Mouse (Mus musculus) stomach, embryonic 16.5 days (tissue): ENCODE results near the gene Rnf166. TPM values are rescaled to one million over a fixed set of nuclear protein-coding genes. Genes with fewer than 3 reads are reported as not detected.

ENCODE experiments used
- ATAC-seq: fragments of 200-750 bp; cut with Nextera tagmentation; 2 replicates; pipeline ENCODE4 v1.8.0; 2017; ENCODE audit warnings: moderate number of reproducible peaks, moderate TSS enrichment; ENCODE audit not compliant: insufficient read depth, low FRiP score
- H3K27ac ChIP-seq: fragments of 300-500 bp; sonication (generic); 2 replicates; pipeline ENCODE4 v1.5.1; 2014; ENCODE audit warnings: low read length
- H3K27me3 ChIP-seq: fragments of 300-500 bp; sonication (generic); 2 replicates; pipeline ENCODE4 v1.6.1; 2014; ENCODE audit warnings: low read length, control low read depth, mixed read lengths; ENCODE audit not compliant: control insufficient read depth, insufficient read depth
- H3K36me3 ChIP-seq: fragments of 300-500 bp; sonication (generic); 2 replicates; pipeline ENCODE4 v1.6.1; 2014; ENCODE audit warnings: low read length; ENCODE audit not compliant: control insufficient read depth, insufficient read depth
- H3K4me1 ChIP-seq: fragments of 300-500 bp; sonication (generic); 2 replicates; pipeline ENCODE4 v1.6.1; 2014; ENCODE audit warnings: low read length, control low read depth, mixed read lengths; ENCODE audit not compliant: control insufficient read depth, insufficient read depth
- H3K4me2 ChIP-seq: fragments of 300-500 bp; sonication (generic); 2 replicates; pipeline ENCODE4 v1.6.1; 2014; ENCODE audit warnings: low read depth, low read length, mixed read lengths
- H3K4me3 ChIP-seq: fragments of 300-500 bp; sonication (generic); replicated peaks from 2 replicates; pipeline ENCODE4 v1.5.1; 2014; ENCODE audit warnings: mild to moderate bottlenecking, low read length
- H3K9ac ChIP-seq: fragments of 300-500 bp; sonication (generic); 2 replicates; pipeline ENCODE4 v1.6.1; 2014; ENCODE audit warnings: low read length
- H3K9me3 ChIP-seq: fragments of 300-500 bp; sonication (generic); replicated peaks from 2 replicates; pipeline ENCODE4 v1.6.1; 2016; ENCODE audit warnings: low read length, control low read depth; ENCODE audit not compliant: control insufficient read depth
- WGBS: fragments of 180-500 bp; shearing (Covaris S2); extraction: QIAGEN DNeasy Blood & Tissue Kit; methylation state at CpG from one replicate; pipeline ENCODE4 v1.1.7; 2014; 5-methylcytosine and 5-hydroxymethylcytosine counted together
- polyA plus RNA-seq: library from polyadenylated mRNA; unstranded; fragments of >200 nt; fragmentation: Nextera tagmentation; extraction: Ambion mirVana; gene quantifications from 2 replicates; pipeline ENCODE4 v1.2.1, GENCODE M21; 2015

Gene Rnf166
- polyA plus RNA-seq, 1 experiment from 2014 or later: 36.4 TPM

DNA sequence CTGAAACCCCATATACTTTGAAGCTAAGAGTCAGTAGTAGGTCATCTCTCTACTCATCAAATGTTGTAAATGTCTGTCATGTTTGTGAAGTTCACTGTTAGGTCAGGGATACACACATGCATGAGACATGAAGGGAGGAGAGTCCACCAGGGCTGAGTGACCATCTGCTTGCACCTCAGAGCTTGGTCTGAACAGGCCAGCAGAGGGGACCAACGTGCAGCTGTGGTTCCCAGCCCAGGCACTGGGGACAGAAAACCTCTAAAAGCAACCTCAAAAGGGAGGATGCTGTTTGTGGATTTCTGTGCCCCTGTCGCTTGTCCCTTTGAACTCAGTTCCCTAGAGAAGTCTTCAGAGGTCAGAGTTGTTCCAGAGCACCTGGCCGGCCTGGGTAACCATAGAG, 30.7 kb downstream of the Rnf166 start:
- Histone ChIP-seq H3K4me2 (peak overlapping the region; percentile 83; the same call in 1 of the 2 replicates), H3K36me3 (no peaks in the 10 kb centered on the region), H3K27ac (no peak overlapping the region), H3K9me3 (no peaks in the 10 kb centered on the region), H3K27me3 (no peaks in the 10 kb centered on the region), H3K4me1 (peaks cover 21% of the 10 kb centered on the region), H3K4me3 (no peak overlapping the region), H3K9ac (no peak overlapping the region)
- ATAC-seq: no peak
- 53% methylated on average over 3 of the region's 3 CpGs for WGBS

DNA sequence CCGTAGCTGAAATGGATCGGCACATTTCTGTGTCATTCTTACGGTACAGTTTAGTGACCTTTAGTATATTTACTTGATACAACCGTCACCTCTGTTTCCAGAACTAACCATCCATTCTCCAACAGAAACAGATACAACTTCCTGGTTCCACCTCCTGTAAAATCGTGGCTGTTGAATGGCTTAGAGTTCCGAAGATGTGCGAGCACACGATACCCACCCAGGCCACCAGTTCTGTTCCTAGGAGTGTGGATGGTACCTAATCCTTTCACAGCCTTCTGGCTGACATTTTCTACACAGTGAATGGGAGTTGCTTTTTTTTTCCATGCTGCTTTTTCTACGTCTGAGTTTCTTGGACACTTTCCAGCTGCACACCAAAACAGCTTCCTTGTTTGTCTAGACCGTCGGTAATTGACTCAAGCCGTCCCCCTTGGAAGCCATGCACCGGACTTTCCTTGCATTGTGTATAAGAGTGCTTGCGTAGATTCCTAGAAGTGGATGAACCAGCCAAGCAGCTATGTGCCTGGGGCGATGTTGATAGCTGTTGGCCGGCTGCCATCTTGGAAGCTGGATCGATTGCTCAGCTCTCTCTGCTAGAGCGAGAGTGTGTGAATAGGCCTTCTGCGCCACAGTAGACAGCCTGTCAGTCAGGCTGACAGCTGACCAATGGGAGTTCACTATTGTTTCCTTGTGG, 31.7 kb downstream of the Rnf166 start:
- 4% methylated on average over 19 of the region's 19 CpGs for WGBS
- no peaks in the 10 kb centered on the region for H3K27me3 ChIP-seq
- H3K9ac ChIP-seq: peak overlapping the region; percentile 88
- H3K27ac ChIP-seq: peak overlapping the region; percentile 99
- no peaks in the 10 kb centered on the region for H3K9me3 ChIP-seq
- H3K4me2 ChIP-seq: peak overlapping the region; percentile 83
- peak; percentile 69 for ATAC-seq
- H3K4me1 ChIP-seq: peaks cover 21% of the 10 kb centered on the region
- peak overlapping the region; percentile 74 for H3K4me3 ChIP-seq
- 0 out of 2 replicates have a peak, but pooled peaks cover 3% of the 10 kb centered on the region for H3K36me3 ChIP-seq

DNA sequence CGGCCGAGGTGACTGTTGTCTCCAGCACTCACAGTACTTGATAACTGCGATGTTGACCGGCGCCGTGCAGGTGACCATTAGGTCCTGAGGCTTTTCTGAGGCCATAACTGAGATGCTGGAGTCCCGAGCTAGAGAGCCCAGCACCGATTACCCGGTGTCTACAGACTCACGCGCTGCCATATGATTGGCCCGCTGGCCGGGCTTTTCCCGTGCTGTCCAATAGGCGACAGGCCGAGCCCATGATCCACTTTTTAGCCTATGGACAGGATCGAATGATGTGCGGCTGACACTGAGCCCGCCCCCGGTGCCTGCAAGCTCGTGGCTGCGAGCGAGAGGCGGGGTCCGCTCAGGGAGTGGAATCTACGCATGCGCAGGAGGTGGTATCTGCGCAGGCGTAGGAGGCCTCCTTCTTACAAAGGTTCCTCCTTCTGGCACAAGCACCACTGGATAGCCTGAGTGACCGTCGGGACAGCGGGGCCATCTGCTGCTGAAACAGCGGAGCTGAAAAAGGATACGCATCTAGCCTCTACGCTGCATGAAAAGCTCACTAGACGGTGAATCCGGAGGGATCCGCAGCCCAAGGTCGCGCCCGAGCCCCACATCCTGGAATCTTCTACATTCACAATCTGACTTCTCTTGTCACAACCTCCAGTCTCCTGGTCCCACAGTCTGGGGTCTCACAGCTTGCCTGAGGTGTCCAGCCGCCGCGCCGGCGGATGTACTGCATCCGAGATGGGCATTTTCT, 32.4 kb downstream of the Rnf166 start, which contains the start of gene Mvd:
Mvd (minus strand) TSS at position 161 of the 745 bp plus-strand sequence.
- peak within 1 kb of the TSS; percentile 99 for H3K27ac ChIP-seq
- WGBS: under 1% methylated on average over 47 of the region's 47 CpGs
- no peaks in the 10 kb centered on the region for H3K9me3 ChIP-seq
- H3K4me2 ChIP-seq: peak within 1 kb of the TSS; percentile 89
- ATAC-seq: peak; percentile 97
- H3K36me3 ChIP-seq: 0 out of 2 replicates have a peak, but pooled peaks cover 4% of the 10 kb centered on the region
- no peaks in the 10 kb centered on the region for H3K27me3 ChIP-seq
- H3K9ac ChIP-seq: peak within 1 kb of the TSS; percentile 88
- peaks cover 24% of the 10 kb centered on the region for H3K4me1 ChIP-seq
- peak within 1 kb of the TSS; percentile 74 for H3K4me3 ChIP-seq

DNA sequence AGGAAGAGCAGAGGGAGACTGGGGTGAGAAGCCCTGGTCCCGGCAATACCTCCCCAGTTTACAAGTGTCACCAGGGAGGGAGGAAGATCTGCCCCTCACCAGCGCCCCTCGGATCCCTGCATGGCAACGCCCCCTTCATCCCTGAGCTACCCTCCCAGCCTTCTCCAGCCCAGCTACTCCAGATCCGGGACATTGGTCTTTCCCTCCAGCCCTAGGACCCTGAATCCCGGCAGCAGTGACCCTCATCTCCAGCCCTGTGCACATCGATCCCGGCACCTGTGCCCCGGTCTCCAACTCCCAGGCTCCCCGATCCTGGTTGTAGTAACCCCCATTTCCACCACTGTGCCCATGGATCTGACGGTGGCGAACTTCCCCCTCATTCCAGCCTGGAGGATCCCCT, 33.1 kb downstream of the Rnf166 start:
- peak overlapping the region; percentile 74 for H3K4me3 ChIP-seq
- 0 out of 2 replicates have a peak, but pooled peaks cover 4% of the 10 kb centered on the region for H3K36me3 ChIP-seq
- no peaks in the 10 kb centered on the region for H3K9me3 ChIP-seq
- ATAC-seq: no peak
- peaks cover 30% of the 10 kb centered on the region for H3K4me1 ChIP-seq
- H3K9ac ChIP-seq: peak overlapping the region; percentile 76
- no peaks in the 10 kb centered on the region for H3K27me3 ChIP-seq
- WGBS: 1% methylated on average over 12 of the region's 12 CpGs
- peak overlapping the region; percentile 63 for H3K27ac ChIP-seq
- H3K4me2 ChIP-seq: peak overlapping the region; percentile 89

DNA sequence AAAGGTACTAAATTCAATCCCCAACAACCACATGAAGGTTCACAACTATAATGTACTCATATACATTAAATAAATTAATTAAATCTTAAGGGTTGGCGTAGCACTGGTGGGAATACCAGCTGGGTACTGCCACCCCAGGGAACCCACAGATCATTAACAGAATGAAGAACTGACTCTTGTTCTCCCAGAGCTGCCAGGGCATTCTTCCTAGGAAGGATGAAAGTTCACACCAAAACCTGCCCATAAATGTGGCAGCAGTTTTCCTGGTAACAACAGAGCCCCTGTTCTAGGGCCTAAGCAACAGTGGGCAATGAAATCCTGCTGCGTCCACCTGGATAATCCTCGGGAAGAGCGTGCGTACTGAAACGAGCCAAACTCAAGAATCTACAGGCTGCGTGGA, 33.5 kb downstream of the Rnf166 start:
- WGBS: 20% methylated on average over 7 of the region's 7 CpGs
- 0 out of 2 replicates have a peak overlapping the region, but pooled peaks have one; percentile 63 for H3K27ac ChIP-seq
- no peaks in the 10 kb centered on the region for H3K27me3 ChIP-seq
- peaks cover 30% of the 10 kb centered on the region for H3K4me1 ChIP-seq
- H3K9ac ChIP-seq: peak overlapping the region; percentile 76
- peak overlapping the region; percentile 74 for H3K4me3 ChIP-seq
- H3K9me3 ChIP-seq: no peaks in the 10 kb centered on the region
- no peak for ATAC-seq
- H3K36me3 ChIP-seq: 0 out of 2 replicates have a peak, but pooled peaks cover 4% of the 10 kb centered on the region
- peak overlapping the region; percentile 89 for H3K4me2 ChIP-seq

DNA sequence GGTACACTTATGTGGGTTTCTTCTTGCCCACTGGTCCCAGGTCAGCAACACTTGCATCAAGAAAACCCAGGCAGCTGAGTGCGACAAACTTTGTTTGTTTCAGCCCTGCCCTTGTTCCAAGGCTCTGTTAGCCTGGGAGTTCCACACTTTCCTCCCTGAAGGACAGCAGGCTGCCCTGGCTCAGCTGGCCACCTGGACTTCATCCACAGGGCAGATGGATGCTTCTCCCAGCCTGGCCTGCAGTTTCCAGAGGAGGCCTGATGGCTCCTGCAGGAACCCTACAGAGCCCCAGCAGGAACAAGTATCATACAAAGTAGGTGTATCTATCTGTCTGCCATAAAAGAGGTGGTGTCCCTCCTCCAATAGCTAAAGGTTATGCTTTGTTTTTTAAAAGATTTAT, 34.5 kb downstream of the Rnf166 start:
- Histone ChIP-seq H3K27me3 (no peaks in the 10 kb centered on the region), H3K9ac (no peak overlapping the region; the same call in 1 of the 2 replicates), H3K9me3 (no peaks in the 10 kb centered on the region), H3K4me3 (no peak overlapping the region), H3K36me3 (0 out of 2 replicates have a peak, but pooled peaks cover 4% of the 10 kb centered on the region), H3K27ac (no peak overlapping the region), H3K4me2 (no peak overlapping the region), H3K4me1 (peaks cover 30% of the 10 kb centered on the region)
- WGBS: 85% methylated on average over 1 of the region's 1 CpGs
- ATAC-seq: no peak

DNA sequence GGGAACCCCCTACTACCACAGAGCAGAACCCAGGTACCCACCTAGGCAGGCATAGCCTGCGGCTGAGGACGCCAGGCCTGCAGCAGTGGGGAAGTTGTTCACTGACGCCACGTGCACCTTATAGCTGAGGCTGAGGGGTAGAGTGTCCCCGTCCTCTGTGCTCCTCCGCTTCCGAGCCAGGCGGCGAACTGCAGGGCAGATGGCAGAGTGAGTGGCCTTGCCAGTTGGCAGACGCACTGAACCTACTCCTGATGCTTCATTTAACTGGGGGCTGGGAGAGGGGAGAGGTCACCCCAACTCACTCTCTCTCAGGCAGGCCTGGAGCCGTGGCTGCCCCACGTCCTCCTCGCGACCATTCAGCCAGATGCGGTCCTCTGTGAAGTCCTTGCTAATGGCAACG, 36.5 kb downstream of the Rnf166 start:
- no peaks in the 10 kb centered on the region; the same call in 1 of the 2 replicates for H3K9me3 ChIP-seq
- H3K4me3 ChIP-seq: no peak overlapping the region
- peaks cover 19% of the 10 kb centered on the region for H3K4me1 ChIP-seq
- no peak overlapping the region for H3K9ac ChIP-seq
- H3K27ac ChIP-seq: no peak overlapping the region
- 93% methylated on average over 16 of the region's 16 CpGs for WGBS
- no peak for ATAC-seq
- 0 out of 2 replicates have a peak, but pooled peaks cover 8% of the 10 kb centered on the region for H3K36me3 ChIP-seq
- H3K4me2 ChIP-seq: no peak overlapping the region
- no peaks in the 10 kb centered on the region for H3K27me3 ChIP-seq

DNA sequence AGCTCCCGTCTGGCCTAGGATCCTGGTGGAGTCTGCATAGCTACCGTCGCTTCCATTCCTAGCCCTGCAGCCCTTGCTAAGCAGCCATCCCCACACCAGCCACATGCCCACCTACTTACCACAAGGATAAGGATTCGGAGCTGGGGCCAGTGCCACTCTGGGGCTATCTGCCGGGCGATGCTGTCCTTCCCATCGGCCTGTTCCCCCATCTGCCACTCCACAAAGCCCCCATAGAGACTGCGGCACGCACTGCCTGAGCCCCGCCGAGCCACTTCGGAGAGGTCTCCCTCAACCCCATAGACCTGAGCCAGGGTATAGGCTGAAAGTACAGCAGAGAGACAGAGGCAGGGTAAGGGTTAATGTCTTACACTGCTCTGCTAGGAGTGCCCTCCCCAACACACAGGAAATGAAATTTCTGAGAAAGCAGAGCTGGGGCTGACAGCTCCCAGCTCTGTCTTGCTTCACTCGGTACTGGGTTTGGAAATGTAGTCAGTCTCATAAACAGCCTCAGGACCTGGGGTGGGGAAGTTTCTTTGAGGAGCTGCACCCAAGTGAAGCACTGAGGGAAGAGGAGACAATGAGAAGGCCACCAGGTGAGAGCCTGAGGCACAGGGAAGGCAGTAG, 38.0 kb downstream of the Rnf166 start:
- Histone ChIP-seq H3K9me3 (no peaks in the 10 kb centered on the region; the same call in 1 of the 2 replicates), H3K4me2 (peak overlapping the region; percentile 15; the same call in 1 of the 2 replicates), H3K27me3 (no peaks in the 10 kb centered on the region), H3K4me1 (peaks cover 23% of the 10 kb centered on the region), H3K9ac (peak overlapping the region; percentile 60), H3K27ac (peak overlapping the region; percentile 64), H3K4me3 (peak overlapping the region; percentile 8; the same call in 1 of the 2 replicates), H3K36me3 (0 out of 2 replicates have a peak, but pooled peaks cover 8% of the 10 kb centered on the region)
- no peak for ATAC-seq
- WGBS: 80% methylated on average over 13 of the region's 13 CpGs
